Mouse (Mus musculus) forelimb bud, embryonic 11.5 days (tissue): Measurements from ENCODE around the gene Mblac1.
A peak's percentile ranks its signal among the peaks of the same experiment; 100 is the strongest.

Source experiments
- DNase-seq: peaks from one replicate; pipeline ENCODE4 v3.0.0-alpha.2; 2012; ENCODE audit warnings: low read depth, low spot score

Mblac1 gene

GRCm38 (mm10) chr5:138193771-138194727 is at the start of gene Mblac1:
Gene Mblac1, plus strand, starts transcription at chr5:138194314.
- peak; percentile 93 for DNase-seq

- DNase-seq = no peak
Observed at GRCm38 (mm10) chr5:138154390-138154789, 39.7 kb upstream of the Mblac1 start.

DNA sequence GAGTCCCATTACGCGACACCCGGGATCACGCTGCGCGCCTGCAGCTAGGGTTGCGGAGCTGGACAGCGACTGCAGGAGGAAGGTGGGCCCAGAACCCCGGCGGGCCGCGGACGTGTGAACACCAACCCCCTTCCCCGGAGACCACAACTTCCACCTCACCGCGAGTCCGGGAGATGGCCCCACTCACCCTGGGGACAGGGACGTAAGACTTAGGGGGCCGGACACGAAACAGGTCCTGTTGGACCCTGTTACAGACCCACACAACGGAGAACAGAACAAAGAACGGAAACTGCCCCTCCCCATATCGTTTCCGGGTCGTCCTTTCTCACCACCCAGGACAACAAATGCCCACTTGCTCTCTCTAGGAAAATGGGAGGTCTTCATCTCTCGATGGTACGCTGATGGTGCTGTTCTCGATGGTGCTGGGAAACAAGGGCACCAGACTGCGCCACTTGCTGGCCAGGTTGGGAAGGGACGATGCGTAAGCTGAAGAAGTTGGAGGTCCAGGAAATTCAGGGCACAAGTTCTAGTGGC is 38.6 kb upstream of the Mblac1 start, which contains the start of gene Zfp113:
Gene Zfp113 (minus strand): TSS at position 302 of the 534 bp plus-strand sequence.
- peak; percentile 96 for DNase-seq

DNA sequence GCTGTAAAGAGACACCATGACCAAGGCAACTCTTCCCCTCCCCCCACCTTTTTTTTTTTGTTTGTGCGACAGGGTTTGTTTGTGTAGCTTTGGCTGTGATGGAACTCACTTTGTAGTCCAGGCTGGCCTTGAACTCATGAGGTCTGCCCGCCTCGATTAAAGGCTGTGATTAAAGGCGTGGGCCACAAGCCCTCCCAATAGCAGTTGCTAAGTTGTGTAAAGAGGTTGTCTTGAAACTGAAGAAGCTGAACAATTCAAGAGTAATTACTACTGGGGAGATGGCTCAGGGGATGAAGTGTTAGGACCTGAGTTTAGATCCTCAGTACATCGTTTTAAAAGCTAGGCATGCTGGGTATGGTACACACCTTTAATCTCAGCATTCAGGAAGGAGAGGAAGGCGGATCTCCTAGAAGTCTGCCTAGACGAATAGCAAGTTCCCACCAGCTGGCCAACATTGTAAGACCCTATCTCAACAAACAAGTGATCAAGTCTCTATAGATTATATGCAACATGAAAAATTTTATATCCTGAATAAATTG is 33.8 kb upstream of the Mblac1 start:
- no peak for DNase-seq

GRCm38 (mm10) chr5:138160842-138161665 is 33.1 kb upstream of the Mblac1 start, which contains the start of gene Cops6:
Gene Cops6, plus strand, starts transcription at chr5:138161071.
- peak; percentile 83 for DNase-seq

GRCm38 (mm10) chr5:138163046-138163445 is 31.1 kb upstream of the Mblac1 start:
- no peak for DNase-seq

DNA sequence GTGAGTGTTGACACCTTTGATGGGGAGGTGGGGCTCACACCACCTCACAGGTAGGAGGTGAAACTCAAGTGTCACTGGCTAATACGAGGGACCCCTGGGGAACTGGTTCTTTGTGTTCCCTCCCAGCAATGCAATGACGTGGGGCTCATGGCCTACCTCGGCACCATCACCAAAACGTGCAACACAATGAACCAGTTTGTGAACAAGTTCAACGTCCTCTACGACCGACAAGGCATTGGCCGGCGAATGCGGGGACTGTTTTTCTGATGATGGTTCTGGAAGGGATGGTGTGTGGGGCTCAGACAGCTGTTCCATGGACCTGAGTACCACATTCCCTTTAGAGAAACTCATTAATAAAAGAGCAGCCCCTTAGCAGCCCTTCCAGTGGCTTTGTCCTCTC is 30.5 kb upstream of the Mblac1 start:
- no peak for DNase-seq

DNA sequence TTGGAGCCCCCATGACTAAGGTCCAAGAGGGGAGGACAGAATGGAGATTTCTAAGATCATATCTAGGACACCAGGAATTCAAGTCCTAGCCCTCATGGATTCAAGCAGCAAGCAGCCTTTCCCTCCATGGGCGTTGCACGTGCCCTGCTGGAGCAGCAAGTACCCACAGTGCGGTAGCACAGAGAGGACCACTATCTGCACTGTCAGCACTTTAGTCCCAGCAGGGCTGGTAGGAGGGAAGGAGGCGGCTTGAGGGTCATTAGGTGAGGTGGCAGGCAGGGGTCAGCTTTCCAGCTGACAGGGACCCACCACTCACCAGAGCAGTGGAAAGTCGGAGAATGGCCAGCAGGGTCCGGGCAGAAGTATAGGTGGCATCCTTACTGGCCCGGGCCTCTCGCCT is 28.5 kb upstream of the Mblac1 start:
- no peak for DNase-seq

DNA sequence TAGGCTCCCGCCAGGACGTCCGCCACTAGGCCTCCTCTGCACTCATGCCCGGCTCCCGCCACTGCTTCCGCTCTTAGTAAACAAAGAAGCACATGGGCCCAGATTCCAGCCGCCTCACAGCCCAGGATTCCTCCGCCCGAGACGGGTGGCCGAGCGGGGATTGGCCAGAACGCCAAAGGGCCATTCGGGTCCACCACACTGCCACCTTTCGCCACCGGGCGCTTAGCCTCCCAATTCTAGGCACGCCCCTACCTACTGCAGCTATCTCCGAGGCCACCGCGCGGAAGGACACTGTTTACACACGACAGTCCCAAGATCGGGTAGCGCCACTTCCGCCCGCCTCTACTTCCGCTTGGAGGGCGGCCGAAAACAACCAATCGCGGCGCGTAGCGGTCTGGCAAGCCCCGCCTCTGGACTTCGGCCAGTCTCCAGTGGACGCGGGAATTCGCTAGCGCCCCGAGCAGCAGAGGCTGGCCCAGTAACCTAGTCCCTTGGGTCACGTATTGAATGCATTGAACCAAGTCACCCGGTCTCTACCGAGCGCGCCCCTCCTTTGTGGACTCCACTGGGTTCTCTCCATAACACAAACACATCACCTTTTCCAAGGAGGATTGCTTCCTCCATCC is 23.1 kb upstream of the Mblac1 start:
- peak; percentile 97 for DNase-seq

DNA sequence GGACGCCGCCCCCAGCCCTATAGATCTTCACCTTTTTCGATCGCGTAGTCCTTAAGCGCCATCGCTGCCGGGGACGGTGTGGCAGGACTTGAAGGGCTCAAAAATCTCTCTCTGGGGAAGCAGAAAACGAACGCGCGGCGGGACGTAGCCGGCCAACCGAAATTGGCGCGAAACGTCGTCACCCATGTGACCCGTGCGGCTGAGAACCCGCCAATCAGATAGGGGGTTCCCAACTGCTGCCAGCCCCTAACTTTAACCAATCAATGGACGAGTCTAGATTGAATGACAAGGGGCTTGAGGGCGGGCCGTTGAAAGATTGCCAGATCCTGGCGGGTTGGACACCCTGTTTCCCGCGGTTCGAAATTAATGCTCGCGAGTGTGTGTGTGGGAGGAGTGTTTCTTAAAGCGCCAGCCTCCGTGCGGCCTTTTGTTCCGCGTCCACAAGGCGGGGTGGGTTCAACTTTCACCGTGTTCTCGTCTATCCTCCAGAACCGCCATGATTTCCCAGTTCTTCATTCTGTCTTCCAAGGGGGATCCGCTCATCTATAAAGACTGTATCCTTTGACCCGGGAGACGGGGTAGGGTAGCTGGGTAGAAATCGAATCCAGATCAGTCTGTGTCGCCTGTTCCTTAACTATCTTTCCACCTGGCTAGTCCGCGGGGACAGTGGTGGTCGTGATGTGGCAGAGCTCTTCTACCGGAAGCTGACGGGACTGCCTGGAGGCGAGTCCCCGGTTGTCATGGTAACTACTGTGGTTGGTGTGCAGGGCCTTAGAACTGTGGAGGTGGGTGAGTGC is 22.2 kb upstream of the Mblac1 start, which contains the start of the genes Ap4m1 and Mcm7:
Gene Ap4m1 (plus strand): TSS at position 308 of the 797 bp plus-strand sequence.
Gene Mcm7 (minus strand): TSS at position 728 of the 797 bp plus-strand sequence.
- peak; percentile 96 for DNase-seq

DNA sequence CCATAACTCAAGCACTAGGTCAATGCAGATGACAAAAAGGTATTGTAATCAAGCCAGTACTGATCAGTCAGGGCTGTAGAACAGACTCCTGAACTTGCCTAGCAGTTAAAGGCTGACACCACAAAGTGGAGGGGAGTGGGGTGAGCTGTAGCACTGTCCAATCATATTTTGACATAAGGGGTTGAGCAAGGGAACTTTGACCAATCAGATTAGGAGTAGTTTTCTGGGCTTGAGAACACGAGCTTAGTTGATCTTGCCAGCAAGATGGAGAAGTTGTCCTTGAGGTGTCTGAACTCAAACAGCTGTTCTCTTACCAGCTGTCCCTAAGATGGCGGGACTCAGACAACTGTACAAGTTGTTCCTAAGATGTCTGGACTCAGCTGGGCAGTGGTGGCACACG is 20.9 kb upstream of the Mblac1 start:
- no peak for DNase-seq

- DNase-seq = peak; percentile 88
Observed at GRCm38 (mm10) chr5:138186950-138187638, 7.0 kb upstream of the Mblac1 start, which contains the start of the genes Taf6 and Cnpy4. Gene Taf6, minus strand, starts transcription at chr5:138187451. Gene Cnpy4, plus strand, starts transcription at chr5:138187485.

DNA sequence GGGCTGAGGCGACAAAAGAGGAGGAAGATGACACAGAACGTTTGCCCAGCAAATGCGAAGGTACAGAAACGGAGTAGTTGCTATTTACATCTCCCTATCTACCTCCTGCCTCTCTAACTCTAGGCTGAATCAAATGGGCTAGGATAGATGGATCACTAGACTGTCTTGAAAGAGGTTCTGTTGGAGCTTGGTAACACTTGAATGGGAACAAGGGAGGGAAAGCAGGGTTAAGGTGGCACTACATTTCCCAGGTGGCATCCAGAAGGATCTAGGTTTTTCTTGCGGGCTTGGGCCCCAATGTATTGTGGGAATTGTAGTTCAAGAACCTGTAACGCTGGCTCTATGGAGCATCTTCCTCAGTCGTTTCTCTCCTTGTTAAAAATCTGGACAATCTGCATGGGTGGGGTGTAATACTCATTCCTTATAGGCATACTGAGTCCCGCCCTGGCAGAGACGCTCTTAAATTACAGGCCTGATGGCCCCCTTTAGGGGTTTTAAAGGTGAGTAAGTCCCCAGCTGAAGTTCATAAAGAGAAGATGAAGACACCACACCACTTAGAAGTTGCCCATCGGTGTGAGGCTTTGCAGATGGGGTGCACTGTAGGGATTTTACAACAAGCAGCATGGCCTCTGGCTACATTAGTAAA is 6.3 kb upstream of the Mblac1 start:
- peak; percentile 79 for DNase-seq

DNA sequence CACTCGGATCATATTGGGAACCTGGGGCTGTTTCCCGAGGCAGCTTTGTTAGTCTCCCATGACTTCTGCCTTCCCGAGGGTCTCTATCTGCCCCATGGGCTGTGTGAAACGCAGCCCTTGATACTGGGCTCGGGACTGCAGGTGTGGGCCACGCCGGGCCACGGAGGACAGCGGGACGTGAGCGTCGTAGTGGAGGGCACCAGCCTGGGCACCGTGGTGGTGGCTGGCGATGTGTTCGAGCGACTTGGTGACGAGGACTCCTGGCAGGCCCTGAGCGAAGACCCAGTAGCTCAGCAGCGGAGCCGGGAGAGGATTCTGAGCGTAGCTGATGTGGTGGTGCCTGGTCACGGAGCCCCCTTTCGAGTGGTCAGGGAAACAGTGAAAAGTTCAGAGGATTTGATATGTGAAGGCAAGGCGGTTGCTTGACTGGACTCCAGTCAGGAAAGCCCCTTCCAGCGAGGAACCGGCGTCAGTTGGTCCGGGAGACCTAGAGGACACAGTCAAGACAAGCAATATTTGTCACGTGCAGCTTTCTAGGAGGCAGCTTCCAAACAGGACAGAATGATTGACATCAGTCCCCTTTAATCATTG is 736 bp downstream of the Mblac1 start:
- DNase-seq = no peak

- no peak for DNase-seq
Observed at GRCm38 (mm10) chr5:138195463-138195862, 1.3 kb downstream of the Mblac1 start.

GRCm38 (mm10) chr5:138199576-138199975 is 5.5 kb downstream of the Mblac1 start:
- no peak for DNase-seq

DNA sequence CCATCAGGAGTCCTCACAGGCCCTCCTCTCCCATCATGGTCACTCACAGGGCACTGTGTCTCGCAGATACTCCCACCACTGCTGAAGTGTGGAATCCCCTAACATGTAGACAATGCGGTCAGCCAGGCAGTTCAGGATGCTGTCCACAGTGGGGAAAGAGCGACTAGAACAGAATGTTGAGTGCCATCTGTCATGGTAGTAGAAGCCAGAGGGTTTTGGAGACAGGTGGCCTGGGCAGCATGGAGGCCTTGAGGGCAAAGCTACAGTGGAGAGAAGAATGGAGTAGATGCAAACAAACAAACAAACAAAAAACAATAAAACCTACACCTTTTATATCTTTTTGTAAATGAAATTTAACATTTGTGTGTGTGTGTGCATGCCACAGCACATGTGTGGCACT is 8.0 kb downstream of the Mblac1 start:
- no peak for DNase-seq

DNA sequence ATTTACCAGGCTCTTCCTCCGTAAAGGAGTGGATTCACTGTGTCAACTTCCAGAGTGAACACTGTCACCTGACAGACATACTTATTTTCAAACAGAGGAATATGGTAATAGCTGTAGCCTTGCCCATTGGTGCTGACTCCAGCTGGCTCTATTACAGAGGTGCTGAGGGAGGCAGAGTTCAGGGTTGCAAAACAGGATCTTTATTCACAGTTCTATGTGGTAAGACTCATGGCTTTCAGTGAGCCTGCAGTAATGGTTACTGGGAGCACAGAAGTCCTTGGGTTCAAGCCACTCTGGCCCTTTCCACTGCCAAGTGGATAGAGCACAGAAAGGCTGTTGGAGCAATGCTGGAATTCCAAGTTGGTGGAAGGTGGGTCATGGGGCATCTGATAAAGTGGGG is 13.1 kb downstream of the Mblac1 start:
- no peak for DNase-seq

GRCm38 (mm10) chr5:138207873-138208272 is 13.8 kb downstream of the Mblac1 start:
- DNase-seq = no peak
